Mouse (Mus musculus): ENCODE data around the gene Med22. TPM values are rescaled to one million over a fixed set of nuclear protein-coding genes. Genes with fewer than 3 reads are reported as not detected.

The Med22 gene
- 10 to 100 TPM; 49.3 to 50.2 TPM for total RNA-seq (2021)
- long read RNA-seq, experiment 1, transcript Med22-201 (4 exons, 973 nt), result major isoform, 7 of 33 reads
- long read RNA-seq, experiment 1, partial matches to known transcripts, result 0 of 33 reads
- long read RNA-seq, experiment 1, other reads (novel, unspliced or antisense), result 22 of 33 reads
- long read RNA-seq, experiment 2, transcript Med22-202 (3 exons, 3,506 nt), result major isoform, 6 of 17 reads
- long read RNA-seq, experiment 2, partial matches to known transcripts, result 5 of 17 reads
- long read RNA-seq, experiment 2, other reads (novel, unspliced or antisense), result 2 of 17 reads

DNA sequence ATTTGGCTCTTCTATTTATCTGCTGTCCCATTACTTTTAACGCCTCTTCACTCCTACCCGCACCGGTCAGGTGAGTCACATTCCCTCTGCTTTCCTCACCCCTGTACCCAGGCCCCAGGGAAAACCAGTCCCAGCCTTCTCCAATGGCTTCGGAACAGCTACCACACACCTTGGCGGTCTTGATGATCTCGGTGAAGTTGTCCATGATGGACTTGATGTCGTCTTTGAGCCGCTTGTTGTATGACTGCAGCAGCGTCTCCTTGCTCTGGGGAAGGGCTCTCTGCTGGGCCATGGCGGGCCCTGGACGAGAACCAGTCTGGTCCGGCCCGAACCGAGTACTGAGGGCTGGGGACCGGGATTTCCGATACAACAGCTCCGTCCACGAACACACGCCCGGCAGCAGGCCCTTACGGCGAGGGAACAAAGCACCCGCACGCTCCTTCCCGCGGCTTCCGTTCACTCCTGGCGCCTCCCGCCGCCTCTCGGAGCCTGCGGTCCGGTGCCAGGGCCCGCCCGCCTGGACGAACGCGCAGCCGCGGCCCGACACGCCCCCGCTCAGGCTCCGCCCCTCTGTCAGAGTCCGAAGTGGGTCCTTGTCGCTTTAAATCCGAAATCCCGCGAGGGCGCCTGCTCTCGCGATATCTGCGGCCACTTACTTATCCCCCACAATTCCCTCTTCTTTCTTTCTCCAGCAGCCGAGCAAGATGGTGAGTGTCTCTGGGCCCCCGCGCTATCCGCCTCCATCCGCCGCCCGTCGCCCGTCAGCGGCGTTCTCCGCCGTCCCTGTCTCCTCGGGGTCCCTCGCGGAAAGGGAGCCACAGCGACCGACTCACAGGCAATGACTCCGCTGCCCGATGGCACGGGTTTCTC, at the start of gene Med22, which contains the start of gene Rpl7a:
Med22 (minus strand) TSS at position 554 of the 870 bp plus-strand sequence.
Rpl7a (plus strand) TSS at position 641 of the 870 bp plus-strand sequence.
- peak; percentile 100 for DNase-seq

DNA sequence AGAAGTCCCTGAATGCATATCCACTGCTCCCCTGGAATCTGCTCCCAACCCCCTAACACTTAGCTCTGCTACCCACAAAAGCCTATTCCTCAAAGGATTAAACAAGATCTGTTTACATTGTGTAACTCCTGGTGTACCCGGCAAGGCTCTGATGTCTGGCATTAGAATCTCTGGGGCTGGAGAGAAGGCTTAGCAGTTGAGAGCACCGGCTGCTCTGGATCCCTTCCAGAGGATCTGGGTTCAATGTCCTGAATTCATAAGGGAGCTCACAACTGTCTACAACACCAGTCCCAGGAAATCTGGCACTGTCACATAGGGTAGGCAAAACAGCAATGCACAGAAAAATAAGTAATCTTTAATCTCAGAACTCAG, 47.0 kb upstream of the Med22 start:
- no peak for DNase-seq

DNA sequence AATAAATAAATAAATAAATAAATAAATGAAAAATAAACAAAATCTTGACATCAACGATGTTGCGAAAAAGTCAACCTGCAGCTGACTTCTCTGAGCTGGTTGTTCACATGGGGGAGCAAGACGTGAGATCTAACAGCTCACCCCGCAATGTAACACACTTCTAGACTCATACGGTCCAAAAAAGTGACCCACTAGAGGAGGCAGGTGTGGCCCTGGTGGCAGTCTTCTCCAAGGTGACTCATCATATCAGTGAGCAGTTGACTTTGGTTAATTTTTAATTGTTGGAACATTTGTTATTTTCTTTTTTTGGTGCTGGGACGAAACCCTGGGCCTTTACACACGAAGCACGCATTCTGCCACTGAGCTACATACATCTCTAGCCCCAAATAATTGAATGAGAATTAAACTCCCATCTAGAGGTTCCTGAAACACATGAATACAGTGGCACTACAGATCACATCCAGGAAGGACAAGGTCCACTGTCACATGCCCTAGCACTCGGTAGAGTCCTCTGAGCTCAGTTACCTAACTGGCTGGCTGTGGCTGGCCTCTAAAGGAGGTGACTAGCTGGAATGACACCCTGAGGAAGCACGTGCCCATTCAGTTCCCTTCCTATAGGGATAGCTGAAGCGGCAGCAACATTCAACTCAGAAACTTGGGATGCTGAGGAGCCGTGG, 46.5 kb upstream of the Med22 start:
- DNase-seq, result no peak

DNA sequence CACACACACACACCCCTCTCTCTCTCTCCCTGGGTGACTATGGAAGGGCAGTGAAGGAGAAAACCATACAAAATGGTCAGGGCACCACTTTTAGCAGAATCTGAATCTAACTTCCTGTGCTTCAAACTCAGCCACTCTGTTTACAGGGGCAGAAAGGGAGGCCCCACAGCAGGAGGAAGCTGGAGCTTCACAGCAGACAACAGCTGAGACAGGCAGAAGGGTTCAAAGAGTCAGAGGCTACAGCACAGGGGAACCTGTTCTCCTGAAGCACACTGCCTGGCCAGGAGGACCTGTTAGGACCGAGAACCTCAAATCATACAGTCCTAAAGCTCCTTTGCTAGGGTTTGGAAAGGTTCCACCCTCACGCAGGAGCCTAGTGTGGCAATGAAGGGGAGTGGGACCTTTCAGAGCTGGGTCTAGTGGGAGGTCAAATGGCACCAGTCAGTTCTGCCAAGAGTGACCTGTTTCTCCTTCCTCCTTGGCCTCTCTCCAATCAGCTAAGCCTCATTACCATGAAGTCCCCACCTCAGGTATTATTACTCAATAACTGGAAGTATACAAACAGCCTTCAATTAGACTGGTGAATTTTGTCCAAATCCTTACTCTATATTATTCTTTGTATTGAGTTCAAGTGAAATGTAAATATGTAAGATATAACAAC, 44.4 kb upstream of the Med22 start:
- DNase-seq, result no peak

DNA sequence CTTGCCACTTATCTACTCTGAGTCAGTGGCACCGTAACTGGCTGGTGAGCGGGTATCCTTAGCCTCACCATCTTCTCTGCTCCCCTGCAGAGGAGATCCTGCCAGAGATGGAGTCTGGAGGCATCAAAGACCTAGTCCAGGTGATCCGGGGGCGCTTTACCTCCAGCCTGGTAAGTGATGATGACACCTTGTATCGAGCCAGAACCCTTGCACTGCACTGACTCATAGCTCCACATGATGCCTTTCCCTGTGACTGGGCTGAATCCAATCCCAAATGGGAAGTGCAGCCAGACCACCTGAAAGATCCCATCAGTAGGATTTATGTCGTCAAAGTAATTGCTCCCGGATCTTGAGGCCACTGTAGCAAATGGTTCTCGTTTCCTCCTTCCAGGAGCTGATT, 42.4 kb upstream of the Med22 start:
- DNase-seq, result no peak

DNA sequence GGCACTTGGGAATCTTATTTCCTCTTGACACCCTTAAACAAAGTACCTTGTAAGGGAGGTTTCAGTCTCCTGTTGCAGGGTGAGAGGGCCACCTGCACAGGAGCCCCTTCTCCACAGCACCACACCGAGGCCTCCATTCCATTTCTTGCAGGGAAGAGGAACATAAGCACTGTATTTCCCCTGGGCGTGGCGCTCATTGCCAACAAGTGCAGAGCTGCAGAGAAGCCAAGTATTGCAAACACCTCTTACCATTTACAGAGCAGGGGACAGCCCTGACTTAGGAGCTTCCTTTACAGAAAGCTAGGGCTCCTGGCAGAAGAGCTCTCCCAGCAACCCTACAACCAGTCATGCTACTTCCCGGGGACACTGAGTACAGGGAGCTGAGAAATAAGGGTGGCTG, 41.7 kb upstream of the Med22 start:
- no peak for DNase-seq

DNA sequence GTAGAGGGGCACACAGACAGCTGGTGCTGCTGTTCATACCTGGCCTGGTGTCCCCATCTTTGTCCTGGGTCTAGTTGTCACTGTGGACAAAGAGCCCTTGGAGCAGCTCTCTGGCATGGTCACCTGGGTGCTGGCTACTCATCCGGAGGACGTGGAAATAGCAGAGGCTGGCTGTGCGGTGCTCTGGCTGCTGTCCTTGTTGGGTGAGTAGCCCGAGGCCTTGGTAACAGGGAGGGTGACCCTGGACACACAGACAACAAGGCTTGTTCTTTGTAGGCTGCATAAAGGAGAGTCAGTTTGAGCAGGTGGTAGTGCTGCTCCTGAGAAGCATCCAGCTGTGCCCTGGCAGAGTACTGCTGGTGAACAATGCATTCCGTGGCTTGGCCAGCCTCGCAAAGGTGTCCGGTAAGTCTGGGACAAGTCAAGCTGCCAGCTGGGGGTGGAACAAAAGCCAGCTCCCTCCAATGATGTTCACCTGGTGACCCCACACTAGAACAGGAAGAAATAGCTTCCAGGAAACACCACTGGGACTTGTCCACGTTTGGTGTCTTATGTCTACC, 40.9 kb upstream of the Med22 start:
- DNase-seq, result no peak

DNA sequence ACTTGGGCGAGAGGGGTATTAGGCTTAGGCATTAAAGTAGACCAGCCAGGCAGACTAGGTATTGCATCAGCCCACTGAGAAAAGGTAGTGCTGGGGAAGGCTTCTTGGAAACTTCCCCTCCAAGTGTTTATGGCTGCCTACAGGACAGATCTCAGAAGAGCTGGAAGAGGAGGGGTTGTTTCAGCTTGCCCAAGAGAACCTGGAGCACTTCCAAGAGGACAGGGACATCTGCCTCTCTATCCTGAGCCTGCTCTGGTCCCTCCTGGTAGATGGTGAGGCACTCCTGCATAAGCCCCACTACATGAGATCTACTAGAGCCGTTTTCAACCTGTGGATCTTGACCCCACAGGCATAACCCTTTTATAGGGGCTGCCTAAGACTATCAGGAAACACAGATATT, 39.9 kb upstream of the Med22 start:
- no peak for DNase-seq

DNA sequence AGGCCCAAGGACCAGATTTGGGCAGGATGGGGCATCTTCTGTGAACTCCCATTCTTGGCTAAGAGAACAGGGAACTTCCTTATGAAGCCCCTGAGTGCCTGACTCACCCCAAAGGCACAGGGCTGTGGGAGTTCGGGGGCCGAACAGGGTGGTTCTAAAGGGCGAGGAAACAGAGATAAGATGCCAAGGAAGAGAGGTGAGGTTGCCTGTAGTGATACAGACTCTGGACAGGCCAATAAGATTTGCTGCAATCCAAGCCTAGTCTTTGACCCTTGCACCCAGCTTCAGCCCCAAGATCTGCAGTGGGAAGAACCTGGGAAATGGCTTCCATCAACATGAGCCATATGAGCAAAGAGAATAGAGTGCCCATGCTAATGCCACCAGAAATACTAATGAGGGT, 32.8 kb upstream of the Med22 start:
- DNase-seq, result no peak

DNA sequence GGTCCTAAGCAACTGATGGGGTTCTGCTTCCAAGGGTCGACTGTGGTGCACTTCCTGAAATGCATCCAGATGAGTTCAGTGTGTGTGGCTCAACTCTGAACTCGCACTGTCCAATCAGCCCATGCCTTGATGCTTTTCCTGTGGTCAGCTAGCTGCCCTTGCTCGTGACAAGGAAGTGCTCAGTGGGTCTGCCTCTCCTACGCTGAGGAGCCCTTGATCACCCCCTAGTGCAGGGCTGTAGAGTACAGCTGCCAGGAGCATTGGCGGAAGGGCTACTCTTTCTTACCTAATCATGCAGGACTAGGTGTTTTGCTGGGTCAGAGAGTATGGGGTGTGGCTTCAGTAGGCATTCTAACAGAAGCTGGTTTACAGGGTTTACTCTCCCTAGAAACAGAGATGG, 31.1 kb upstream of the Med22 start:
- no peak for DNase-seq

DNA sequence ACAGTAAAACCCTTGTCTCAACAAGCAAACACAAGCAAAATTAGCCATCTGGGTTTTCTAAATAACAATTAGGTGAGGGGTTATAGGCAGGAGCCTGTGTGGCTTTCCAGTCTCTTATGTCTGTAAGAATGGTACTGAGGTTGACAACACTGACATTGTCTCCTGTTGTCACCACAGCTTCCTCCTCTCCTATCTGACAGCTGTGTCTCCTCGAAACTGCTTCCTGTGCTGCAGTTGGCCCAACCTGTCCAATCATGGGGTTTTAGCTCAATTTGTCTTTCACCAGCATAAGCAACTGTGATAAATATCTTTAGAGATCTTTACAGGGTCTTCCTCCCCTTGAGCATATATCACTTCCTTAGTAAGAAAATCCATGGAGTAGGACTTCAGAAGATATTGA, 25.9 kb upstream of the Med22 start:
- no peak for DNase-seq

DNA sequence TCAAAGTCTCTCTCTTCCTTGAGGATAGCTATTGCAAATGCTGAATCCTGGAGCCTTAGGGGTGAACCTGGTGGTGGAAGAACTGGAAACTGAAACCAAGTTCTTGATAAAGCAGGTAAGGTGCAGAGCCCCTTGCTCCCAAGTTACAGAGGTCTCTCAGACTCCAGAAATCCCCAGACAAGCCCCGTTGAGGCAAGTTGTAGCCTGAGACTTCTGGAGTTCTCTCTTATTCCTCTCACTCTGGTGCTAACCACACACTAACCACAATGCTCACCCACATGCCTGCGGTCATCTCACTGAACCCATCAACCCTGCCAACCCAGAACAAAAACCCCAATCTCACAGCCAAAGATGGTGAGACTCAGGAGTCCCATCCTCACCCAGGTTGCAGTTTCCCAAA, 24.8 kb upstream of the Med22 start:
- no peak for DNase-seq

DNA sequence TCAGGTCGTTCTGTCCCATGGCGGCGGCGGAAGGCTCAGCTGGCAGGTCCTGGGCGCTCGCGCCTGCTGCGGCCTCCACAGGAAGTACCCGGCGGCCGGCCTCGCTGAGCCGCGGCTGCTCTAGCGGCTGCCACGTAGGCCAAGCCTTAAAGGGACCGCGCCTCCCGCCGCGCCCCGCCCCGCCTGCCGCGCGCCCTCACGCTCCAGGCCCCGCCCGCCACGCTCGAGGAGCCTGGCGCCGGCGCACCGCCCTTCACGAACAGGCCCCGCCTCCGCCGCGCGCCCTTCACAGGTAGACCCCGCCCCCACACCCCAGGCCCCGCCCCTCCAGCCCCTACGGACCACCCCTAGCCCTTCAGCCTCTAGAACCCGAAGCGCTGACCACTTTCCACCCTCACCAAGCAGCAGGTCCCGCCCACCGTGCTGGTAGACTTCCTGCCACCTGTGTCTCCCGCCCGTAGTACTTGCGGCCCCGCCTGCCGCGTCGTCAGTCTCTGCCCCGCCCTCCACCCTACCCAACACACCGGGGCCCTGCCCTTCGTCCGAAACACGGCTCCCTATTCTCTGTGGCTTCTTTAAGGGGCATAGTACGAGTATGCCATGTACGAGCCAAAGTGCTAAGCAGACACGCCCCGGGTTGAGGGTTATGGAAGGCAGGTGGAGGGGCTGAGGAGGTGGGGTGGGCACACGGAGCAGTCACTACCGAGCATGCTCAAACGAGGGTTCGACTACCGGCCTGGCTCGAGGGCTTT, 23.0 kb upstream of the Med22 start, which contains the start of the genes Surf4 and Stkld1:
Surf4 (minus strand) TSS at position 625 of the 752 bp plus-strand sequence.
Stkld1 (plus strand) TSS at position 744 of the 752 bp plus-strand sequence.
- DNase-seq, result peak; percentile 97

DNA sequence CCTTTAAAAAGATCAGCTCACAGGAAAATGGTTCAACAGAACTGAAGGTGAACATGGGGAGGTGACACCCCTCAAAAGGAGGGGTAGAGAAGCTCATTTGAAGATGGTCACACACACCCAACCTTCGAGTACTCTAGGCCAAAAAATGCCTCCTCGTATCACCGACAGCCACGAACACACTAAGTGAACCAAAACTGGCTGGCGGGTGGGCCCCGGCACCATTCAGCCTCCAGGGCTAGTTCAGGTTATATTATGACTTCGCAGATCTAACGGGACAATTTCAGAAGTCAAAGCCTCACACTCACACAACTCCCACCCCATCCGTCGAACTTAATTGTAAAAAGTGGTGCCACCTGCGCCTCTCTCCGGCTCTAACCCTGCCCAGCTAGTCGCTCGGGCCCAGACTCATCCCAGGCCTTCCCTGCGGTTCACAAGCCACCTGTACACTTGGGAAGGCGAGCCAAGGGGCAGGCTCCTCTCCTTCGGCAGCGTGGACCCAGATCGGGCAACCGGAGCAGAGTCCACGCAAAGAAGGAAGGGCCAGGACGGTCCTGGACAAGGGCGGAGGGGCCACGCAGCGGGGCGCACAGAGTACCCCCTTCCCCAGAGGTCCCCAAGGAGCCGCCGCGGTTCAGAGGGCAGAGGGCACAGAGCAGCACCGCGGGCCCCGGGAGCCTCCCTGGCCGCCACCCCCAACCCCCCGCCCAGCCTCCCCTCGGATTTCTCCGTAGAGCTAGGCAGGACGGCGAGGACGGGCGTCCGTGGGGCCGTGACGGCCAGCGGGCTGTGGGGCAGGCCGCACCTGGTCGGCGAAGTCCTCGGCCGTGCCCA, 22.2 kb upstream of the Med22 start:
- DNase-seq, result peak; percentile 58

DNA sequence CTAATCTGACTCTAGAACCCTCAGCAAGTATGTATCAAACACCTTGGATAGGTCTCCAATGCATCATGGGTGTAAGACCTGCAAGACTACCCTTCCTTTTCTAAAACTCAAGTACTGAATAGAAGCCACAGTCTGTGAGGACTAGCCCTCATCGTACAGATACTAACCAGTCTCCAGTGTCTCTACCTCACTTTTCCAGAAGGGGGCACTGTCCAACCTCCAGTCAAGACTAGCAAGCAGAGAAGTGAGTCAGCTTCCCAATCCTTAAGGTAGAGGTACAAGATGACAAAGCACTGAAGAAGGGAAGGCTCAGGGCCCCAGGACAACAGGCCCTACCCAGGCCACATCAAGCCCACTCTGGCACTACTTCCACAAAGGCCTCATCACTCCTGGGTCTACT, 19.9 kb upstream of the Med22 start:
- DNase-seq, result peak; percentile 77

DNA sequence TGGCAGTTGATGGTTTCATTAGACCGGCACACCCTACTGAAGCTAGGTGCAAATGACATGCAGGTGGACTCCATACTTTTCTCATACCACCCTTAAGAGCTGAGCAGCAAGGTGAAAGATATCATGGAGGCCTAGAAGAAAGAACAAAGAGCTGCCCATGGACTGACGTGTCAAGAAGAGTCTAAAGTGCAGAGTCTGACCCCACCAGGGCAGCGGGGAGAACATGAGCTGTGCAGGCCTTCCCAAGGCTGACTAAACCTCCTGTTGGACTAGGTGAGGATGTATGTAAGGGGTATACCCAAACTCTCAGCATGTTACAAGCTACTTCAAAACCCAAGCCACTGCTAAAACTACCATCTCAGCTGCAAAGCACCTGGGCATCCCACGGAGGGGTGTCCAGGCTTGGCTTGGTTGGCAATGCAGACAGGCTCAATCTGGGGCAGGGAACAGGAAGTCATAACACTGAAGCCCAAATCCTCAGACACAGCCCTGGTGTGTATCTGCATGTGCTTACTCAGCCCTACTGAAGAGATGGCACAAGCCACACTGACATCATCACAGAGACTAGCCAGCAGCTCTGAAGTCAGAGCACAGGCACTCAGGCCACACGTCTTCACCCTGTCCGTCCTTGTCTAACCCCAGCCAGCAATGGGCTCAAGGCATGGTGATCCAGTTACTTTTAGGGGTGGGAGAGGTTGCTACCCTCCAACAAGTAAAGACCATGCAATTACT, 17.4 kb upstream of the Med22 start:
- DNase-seq, result no peak

DNA sequence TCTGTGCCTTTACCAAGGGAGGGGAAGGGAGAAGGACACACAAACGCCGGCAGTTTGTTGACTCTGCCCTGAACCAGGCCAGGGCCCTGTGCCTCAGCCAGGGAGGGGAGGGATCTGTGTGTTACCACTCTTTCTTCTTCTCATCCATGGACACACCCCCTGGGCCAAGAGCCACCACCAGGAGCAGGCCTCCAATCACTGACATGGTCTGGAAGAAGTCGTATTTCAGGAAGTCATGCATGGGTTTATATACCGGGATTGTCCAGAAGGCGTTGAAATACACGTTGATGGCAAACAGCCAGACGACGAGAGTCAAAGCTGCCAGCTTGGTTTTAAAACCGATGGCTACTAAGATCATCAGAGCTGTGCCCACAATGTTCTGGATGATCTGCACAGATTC, 11.3 kb upstream of the Med22 start:
- DNase-seq, result peak; percentile 79

DNA sequence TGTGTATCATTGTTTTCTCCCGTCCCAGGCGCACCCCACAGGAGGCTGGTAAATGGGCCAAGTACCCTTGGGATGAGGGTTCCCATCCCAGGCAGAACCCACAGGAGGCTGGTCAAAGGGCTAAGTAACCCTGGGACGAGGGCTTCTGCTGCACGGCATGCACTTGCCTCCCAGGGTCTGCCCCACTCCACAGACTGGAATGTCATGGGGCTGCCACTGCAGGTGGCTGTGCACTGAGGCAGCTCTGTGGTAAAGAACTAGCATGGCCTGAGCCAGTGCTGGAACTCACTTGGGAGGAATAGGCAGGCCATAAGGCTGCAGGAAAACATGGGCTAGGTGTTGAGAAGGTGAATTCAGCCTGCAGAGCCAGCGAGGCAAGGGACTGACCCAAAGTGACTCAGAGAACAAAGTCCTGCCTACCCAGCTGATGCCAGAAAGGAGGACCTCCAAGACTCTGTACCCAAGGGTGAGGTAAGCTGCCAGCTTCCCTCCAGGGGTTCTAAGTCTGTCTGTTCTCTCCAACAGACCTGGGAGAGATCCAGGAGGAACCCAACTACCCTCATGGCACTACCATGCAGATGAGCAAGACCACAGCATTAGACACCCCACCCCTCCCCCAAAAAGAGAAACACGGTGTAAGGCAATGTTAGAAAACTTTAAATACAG, 9.8 kb upstream of the Med22 start:
- DNase-seq, result no peak

DNA sequence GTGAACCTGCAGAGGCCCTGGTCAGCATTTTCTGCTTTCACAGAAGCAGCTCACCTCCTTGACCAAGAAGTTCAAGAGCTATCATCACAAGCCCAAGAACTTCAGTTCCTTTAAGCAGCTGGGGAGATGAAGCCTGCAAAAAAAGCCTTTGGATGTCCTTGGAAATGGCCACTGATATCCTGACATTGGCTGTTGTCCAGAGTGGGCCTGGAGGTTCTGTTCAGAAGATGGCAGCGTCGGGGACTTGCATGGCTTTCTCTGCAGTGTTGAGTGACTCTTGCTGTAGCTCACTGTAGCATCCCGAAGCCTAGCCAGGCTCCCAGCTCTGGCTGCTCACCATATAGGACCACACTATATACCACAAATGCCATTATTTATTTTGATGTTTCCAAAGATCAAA, 9.2 kb upstream of the Med22 start:
- DNase-seq, result no peak
